Mouse (Mus musculus) embryonic facial prominence, embryonic 10.5 days (tissue): Measurements from ENCODE around the gene Zfp367. TPM values are rescaled to one million over a fixed set of nuclear protein-coding genes. Genes with fewer than 3 reads are reported as not detected.

Source experiments
- DNase-seq: peaks from one replicate; pipeline ENCODE4 v3.0.0-alpha.2; 2017; ENCODE audit warnings: low spot score
- H3K27ac ChIP-seq: fragments of 300-500 bp; sonication (generic); replicated peaks from 2 replicates; pipeline ENCODE4 v1.5.1; 2016; ENCODE audit warnings: mild to moderate bottlenecking
- H3K27me3 ChIP-seq: fragments of 300-500 bp; sonication (generic); replicated peaks from 2 replicates; pipeline ENCODE4 v1.6.1; 2016; ENCODE audit warnings: low read depth, mild to moderate bottlenecking; ENCODE audit not compliant: poor library complexity, severe bottlenecking
- H3K36me3 ChIP-seq: fragments of 300-500 bp; sonication (generic); replicated peaks from 2 replicates; pipeline ENCODE4 v1.6.1; 2016; ENCODE audit warnings: mild to moderate bottlenecking, moderate library complexity
- H3K4me1 ChIP-seq: fragments of 300-500 bp; sonication (generic); 2 replicates; pipeline ENCODE4 v1.6.1; 2016
- H3K4me3 ChIP-seq: fragments of 300-500 bp; sonication (generic); 2 replicates; pipeline ENCODE4 v1.5.1; 2016; ENCODE audit warnings: mild to moderate bottlenecking, moderate library complexity
- H3K9me3 ChIP-seq: fragments of 300-500 bp; sonication (generic); 2 replicates; pipeline ENCODE4 v1.6.1; 2016; ENCODE audit warnings: mild to moderate bottlenecking
- WGBS: fragments of 180-500 bp; shearing (Covaris S2); methylation state at CpG from one replicate; pipeline ENCODE4 v1.1.7; 2016; 5-methylcytosine and 5-hydroxymethylcytosine counted together
- polyA plus RNA-seq: library from polyadenylated mRNA; unstranded; fragments of >200 nt; fragmentation: Nextera tagmentation; extraction: Ambion mirVana; gene quantifications from 2 replicates; pipeline ENCODE4 v1.2.1, GENCODE M21; 2016

Gene Zfp367
- polyA plus RNA-seq, 1 experiment from 2014 or later, result 14.0 TPM

- Histone ChIP-seq H3K9me3 (no peaks in the 10 kb centered on the region), H3K27ac (peak overlapping the region; percentile 95), H3K27me3 (no peaks in the 10 kb centered on the region), H3K4me3 (peak overlapping the region; percentile 96), H3K36me3 (no peaks in the 10 kb centered on the region; the same call in 1 of the 2 replicates), H3K4me1 (peaks cover 50% of the 10 kb centered on the region)
- DNase-seq, result peak; percentile 91
- WGBS, result under 1% methylated on average over 42 of the region's 42 CpGs
These were observed 747 bp downstream of the Zfp367 start for GRCm38 (mm10) chr13:64152241-64152669.

- Histone ChIP-seq H3K9me3 (no peaks in the 10 kb centered on the region), H3K4me1 (peaks cover 45% of the 10 kb centered on the region), H3K27me3 (no peaks in the 10 kb centered on the region), H3K27ac (no peak overlapping the region), H3K36me3 (no peaks in the 10 kb centered on the region; the same call in none of the 2 replicates), H3K4me3 (0 out of 2 replicates have a peak overlapping the region, but pooled peaks have one; percentile 14)
- DNase-seq, result no peak
- 79% methylated on average over 5 of the region's 5 CpGs for WGBS
These were observed 2.9 kb downstream of the Zfp367 start for GRCm38 (mm10) chr13:64150121-64150520.

GRCm38 (mm10) chr13:64129616-64130375 is 23.2 kb downstream of the Zfp367 start:
- Histone ChIP-seq H3K4me1 (peaks cover 26% of the 10 kb centered on the region), H3K9me3 (no peaks in the 10 kb centered on the region), H3K36me3 (peaks cover 35% of the 10 kb centered on the region), H3K27ac (peak overlapping the region; percentile 80), H3K27me3 (no peaks in the 10 kb centered on the region), H3K4me3 (peak overlapping the region; percentile 66)
- 42% methylated on average over 15 of the region's 15 CpGs for whole genome bisulfite sequencing
- peak; percentile 52 for DNase-seq

DNA sequence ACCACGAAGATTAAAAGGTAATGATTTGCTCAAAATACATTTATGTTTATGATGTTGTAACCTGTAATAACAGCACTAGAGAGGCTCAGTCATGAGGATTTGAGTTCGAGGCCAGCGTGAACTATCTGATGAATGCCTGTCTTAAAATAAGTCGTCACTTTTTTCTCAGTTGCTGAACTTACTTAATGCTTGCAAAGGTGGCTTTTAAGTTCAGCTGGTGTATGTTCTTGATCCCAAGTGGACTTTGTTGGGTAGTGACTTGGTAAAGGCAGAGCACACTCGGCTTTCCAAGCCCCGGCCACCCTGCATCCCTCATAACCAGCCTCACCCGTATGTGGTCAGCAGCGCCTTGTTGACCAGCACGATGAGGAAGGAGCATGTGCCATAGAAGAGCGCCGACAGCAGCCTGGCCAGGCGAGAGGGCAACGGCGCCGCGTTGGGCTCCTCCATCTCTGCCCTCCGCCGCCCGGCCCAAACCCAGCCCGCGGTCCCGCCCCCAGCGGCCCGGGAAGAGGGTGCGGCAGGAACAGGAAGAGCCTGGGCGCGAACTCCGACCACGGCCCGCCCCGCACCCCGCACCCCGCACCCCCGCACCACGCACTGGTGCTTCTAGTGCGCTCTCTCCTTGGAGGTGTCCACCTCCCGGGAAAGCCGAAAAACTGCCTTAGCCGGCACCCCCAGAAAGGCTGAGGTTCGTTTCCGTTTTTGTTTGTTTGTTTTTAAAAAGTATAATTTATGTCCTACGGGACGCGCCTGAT is 24.0 kb downstream of the Zfp367 start, which contains the start of gene Slc35d2:
Slc35d2 (minus strand) TSS at position 511 of the 758 bp plus-strand sequence.
- peaks cover 28% of the 10 kb centered on the region for H3K36me3 ChIP-seq
- H3K4me3 ChIP-seq, result peak within 1 kb of the TSS; percentile 66
- no peaks in the 10 kb centered on the region for H3K9me3 ChIP-seq
- no peaks in the 10 kb centered on the region for H3K27me3 ChIP-seq
- DNase-seq, result peak; percentile 60
- WGBS, result 8% methylated on average over 44 of the region's 44 CpGs
- H3K4me1 ChIP-seq, result peaks cover 26% of the 10 kb centered on the region
- H3K27ac ChIP-seq, result peak within 1 kb of the TSS; percentile 80

GRCm38 (mm10) chr13:64126316-64126715 is 26.7 kb downstream of the Zfp367 start:
- WGBS, result 60% methylated on average over 4 of the region's 4 CpGs
- no peak for DNase-seq
- Histone ChIP-seq H3K4me3 (no peak overlapping the region), H3K27me3 (no peaks in the 10 kb centered on the region), H3K9me3 (peaks cover 2% of the 10 kb centered on the region; the same call in 1 of the 2 replicates), H3K4me1 (peaks cover 26% of the 10 kb centered on the region), H3K27ac (no peak overlapping the region), H3K36me3 (peaks cover 6% of the 10 kb centered on the region)

DNA sequence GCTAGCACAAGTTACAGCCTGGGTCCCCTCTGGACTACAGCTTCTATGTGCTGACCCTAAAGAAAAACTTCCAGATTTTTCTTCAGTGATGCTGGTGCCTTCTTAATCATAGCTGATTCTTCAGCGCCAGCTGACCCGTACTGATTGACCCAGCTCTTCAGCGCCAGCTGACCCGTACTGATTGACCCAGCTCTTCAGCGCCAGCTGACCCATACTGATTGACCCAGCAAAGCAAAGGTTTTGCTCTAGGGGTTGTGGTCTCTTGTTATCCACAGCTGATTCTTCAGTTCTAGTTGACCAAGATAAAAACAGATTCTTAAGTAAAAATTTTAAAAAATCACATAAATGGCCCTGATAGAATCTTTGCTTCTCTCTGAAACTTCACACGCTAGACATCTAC is 28.1 kb downstream of the Zfp367 start:
- Histone ChIP-seq H3K27me3 (no peaks in the 10 kb centered on the region), H3K27ac (no peak overlapping the region), H3K9me3 (peaks cover 2% of the 10 kb centered on the region; the same call in 1 of the 2 replicates), H3K4me1 (peaks cover 26% of the 10 kb centered on the region), H3K4me3 (no peak overlapping the region), H3K36me3 (no peaks in the 10 kb centered on the region)
- 89% methylated on average over 6 of the region's 6 CpGs for WGBS
- no peak for DNase-seq

GRCm38 (mm10) chr13:64123491-64124188 is 29.4 kb downstream of the Zfp367 start:
- H3K36me3 ChIP-seq, result no peaks in the 10 kb centered on the region
- no peaks in the 10 kb centered on the region for H3K27me3 ChIP-seq
- peaks cover 2% of the 10 kb centered on the region; the same call in 1 of the 2 replicates for H3K9me3 ChIP-seq
- H3K4me1 ChIP-seq, result peaks cover 15% of the 10 kb centered on the region
- no peak overlapping the region for H3K4me3 ChIP-seq
- DNase-seq, result no peak
- H3K27ac ChIP-seq, result no peak overlapping the region
- 29% methylated on average over 6 of the region's 6 CpGs for WGBS

DNA sequence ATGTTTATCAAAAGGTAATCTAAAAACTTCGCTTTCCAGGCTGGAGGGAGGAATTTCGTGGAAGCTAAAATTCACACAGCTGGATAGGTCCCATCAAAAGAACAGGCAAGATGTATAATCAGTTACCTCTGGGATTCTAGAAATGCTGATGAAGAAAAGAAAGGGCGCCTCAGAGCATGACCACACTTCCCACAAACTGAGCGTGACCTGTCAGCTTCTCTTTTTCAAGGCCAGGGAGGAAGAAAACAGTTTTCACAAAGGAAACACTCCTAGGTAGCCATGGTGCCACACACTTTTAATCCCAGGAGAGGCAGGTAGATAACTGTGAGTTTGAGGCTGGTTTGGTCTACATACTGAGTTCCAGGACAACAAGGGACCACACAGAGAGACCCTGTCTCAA is 32.2 kb downstream of the Zfp367 start:
- no peak for DNase-seq

DNA sequence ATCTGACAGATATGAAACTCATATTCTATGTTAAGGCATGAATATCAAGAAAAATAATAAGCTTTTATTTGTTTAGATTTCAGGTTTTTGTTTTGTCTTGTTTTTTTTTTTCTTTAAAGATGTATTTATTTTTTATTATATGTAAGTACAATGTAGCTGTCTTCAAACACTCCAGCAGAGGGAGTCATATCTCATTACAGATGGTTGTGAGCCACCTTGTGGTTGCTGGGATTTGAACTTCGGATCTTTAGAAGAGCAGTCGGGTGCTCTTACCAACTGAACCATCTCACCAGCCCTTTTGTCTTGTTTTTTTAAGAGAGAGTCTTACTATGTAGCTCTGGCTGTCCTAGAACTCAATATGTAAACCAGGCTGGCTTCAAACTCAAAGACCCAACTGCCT is 35.6 kb downstream of the Zfp367 start:
- no peak for DNase-seq
- 51% methylated on average over 2 of the region's 2 CpGs for WGBS
- H3K4me3 ChIP-seq, result no peak overlapping the region

More for the DNA sequence above, 32.2 kb downstream of the Zfp367 start:
- H3K9me3 ChIP-seq, result peaks cover 2% of the 10 kb centered on the region; the same call in 1 of the 2 replicates
- H3K36me3 ChIP-seq, result no peaks in the 10 kb centered on the region
- no peak overlapping the region for H3K4me3 ChIP-seq
- 65% methylated on average over 4 of the region's 4 CpGs for WGBS
- H3K27ac ChIP-seq, result no peak overlapping the region
- H3K27me3 ChIP-seq, result no peaks in the 10 kb centered on the region
- peaks cover under 1% of the 10 kb centered on the region; the same call in 1 of the 2 replicates for H3K4me1 ChIP-seq

DNA sequence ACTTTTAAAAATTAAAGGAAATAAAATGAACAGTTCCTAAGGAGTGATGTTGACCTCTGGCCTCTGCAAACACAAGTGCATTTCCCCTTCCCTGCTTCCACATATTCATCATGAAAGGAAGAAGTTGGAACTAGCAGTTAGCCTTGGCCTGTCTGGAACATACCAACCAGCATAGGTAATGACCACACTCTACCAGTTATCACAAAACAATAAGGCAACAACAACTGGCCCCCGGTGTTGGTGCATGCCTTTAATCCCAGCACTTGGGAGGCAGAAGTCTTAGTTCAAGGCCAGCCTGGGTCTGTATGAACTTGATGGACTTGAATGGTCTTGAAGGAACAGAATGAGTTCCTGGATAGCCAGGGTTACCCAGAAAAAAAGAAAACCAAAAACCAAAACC is 42.6 kb downstream of the Zfp367 start:
- H3K9me3 ChIP-seq, result no peaks in the 10 kb centered on the region
- 90% methylated on average over 1 of the region's 1 CpGs for WGBS
- no peak for DNase-seq
- no peak overlapping the region for H3K4me3 ChIP-seq
- H3K27me3 ChIP-seq, result peaks cover 5% of the 10 kb centered on the region; the same call in 1 of the 2 replicates
- H3K36me3 ChIP-seq, result no peaks in the 10 kb centered on the region
- peaks cover 17% of the 10 kb centered on the region for H3K4me1 ChIP-seq
- H3K27ac ChIP-seq, result no peak overlapping the region

More for the DNA sequence above, 35.6 kb downstream of the Zfp367 start:
- Histone ChIP-seq H3K27me3 (no peaks in the 10 kb centered on the region), H3K27ac (no peak overlapping the region), H3K36me3 (no peaks in the 10 kb centered on the region), H3K9me3 (no peaks in the 10 kb centered on the region), H3K4me1 (no peaks in the 10 kb centered on the region; the same call in 1 of the 2 replicates)

GRCm38 (mm10) chr13:64108381-64108850 is 44.6 kb downstream of the Zfp367 start:
- Histone ChIP-seq H3K36me3 (no peaks in the 10 kb centered on the region), H3K4me1 (peaks cover 17% of the 10 kb centered on the region), H3K27me3 (peaks cover 10% of the 10 kb centered on the region; the same call in 1 of the 2 replicates), H3K9me3 (no peaks in the 10 kb centered on the region), H3K27ac (no peak overlapping the region), H3K4me3 (no peak overlapping the region)
- DNase-seq, result no peak
- WGBS, result 12% methylated on average over 5 of the region's 5 CpGs

- no peaks in the 10 kb centered on the region for H3K36me3 ChIP-seq
- peaks cover 11% of the 10 kb centered on the region; the same call in 1 of the 2 replicates for H3K27me3 ChIP-seq
- H3K9me3 ChIP-seq, result no peaks in the 10 kb centered on the region
- peaks cover 17% of the 10 kb centered on the region for H3K4me1 ChIP-seq
- whole genome bisulfite sequencing, result 23% methylated on average over 8 of the region's 8 CpGs
- peak overlapping the region; percentile 35; the same call in 1 of the 2 replicates for H3K27ac ChIP-seq
- peak; percentile 48 for DNase-seq
- H3K4me3 ChIP-seq, result no peak overlapping the region
These were observed 45.5 kb downstream of the Zfp367 start for GRCm38 (mm10) chr13:64107535-64107934.
